Comparison of ENCODE assay signal across 14 mouse cellular contexts in genomic region chr13:45583061-45583460, GRCm38 (mm10).
DNase-seq lines count a peak whose midpoint lies in the region; ATAC-seq and TF ChIP-seq lines count a peak whose summit lies in the region.
"Had no signal": no experiment of that assay in that cellular context is flagged by ENCODE, and none has a peak within 500 bp of the region (broad histone marks: within the 10 kb centered on the region; RNA-seq: fewer than 3 reads in every experiment).

No protein-coding gene starts in this region.

- no peak for DNase-seq in heart, adult 2 months
- DNase-seq in lung, postnatal 0 days (ENCODE audit: low spot score) = no peak
- no peak for DNase-seq in lung, postnatal 14 days
- DNase-seq in WW6 (ENCODE audit: low read depth, low spot score) = peak; percentile 13
- DNase-seq in right cerebral cortex, postnatal 14 days = no peak
- no peak for DNase-seq in retina, postnatal 1 day
- DNase-seq: adrenal gland, postnatal 14 days; cerebellum, postnatal 25 days; gastrocnemius, postnatal 25 days; heart, postnatal 36 days; liver, embryonic 13.5 days had no signal

- WGBS in heart, adult 2 months = 90% methylated on average over 5 of the region's 5 CpGs
- 86% methylated on average over 5 of the region's 5 CpGs for WGBS in heart, embryonic 11.5 days (ENCODE audit: insufficient replicate concordance)
- 77% methylated on average over 5 of the region's 5 CpGs for WGBS in lung, postnatal 0 days
- WGBS in neural tube, embryonic 14.5 days = 89% methylated on average over 5 of the region's 5 CpGs

- no peaks in the 10 kb centered on the region for H3K36me3 ChIP-seq in heart, adult 2 months (ENCODE audit: control insufficient read depth, insufficient read depth, low read length)
- H3K36me3 ChIP-seq in heart, embryonic 11.5 days (ENCODE audit: control insufficient read depth, insufficient read depth, low read length) = no peaks in the 10 kb centered on the region
- no peaks in the 10 kb centered on the region for H3K36me3 ChIP-seq in lung, postnatal 0 days (ENCODE audit: insufficient read depth, low read length)
- no peaks in the 10 kb centered on the region for H3K36me3 ChIP-seq in neural tube, embryonic 14.5 days (ENCODE audit: control insufficient read depth, insufficient read depth, low read length)
- H3K36me3 ChIP-seq: liver, embryonic 13.5 days; midbrain, embryonic 10.5 days had no signal

- TF ChIP-seq CTCF in heart, adult 2 months (IDR thresholded peaks at IDR 0.05) = peak; percentile 44
- peak; percentile 24 for TF ChIP-seq CTCF in lung, postnatal 0 days (IDR thresholded peaks at IDR 0.05)

- no peak for TF ChIP-seq POLR2A in heart, adult 2 months (IDR thresholded peaks at IDR 0.05; ENCODE audit: insufficient read depth, low read depth, low read length)

- TF ChIP-seq EP300 in heart, adult 2 months (IDR thresholded peaks at IDR 0.05; ENCODE audit: insufficient read depth, low read depth, low read length) = no peak
- no peak for TF ChIP-seq EP300 in lung, postnatal 0 days (IDR thresholded peaks at IDR 0.05)

- no peak overlapping the region for H3K4me3 ChIP-seq in heart, adult 2 months
- no peak overlapping the region for H3K4me3 ChIP-seq in heart, embryonic 11.5 days (ENCODE audit: low read depth, low read length)
- H3K4me3 ChIP-seq in lung, postnatal 0 days (ENCODE audit: low read depth, low read length) = no peak overlapping the region
- no peak overlapping the region for H3K4me3 ChIP-seq in neural tube, embryonic 14.5 days (ENCODE audit: low read depth, low read length)
- H3K4me3 ChIP-seq: liver, embryonic 13.5 days; midbrain, embryonic 10.5 days had no signal

- H3K27me3 ChIP-seq in heart, adult 2 months (ENCODE audit: control insufficient read depth, insufficient read depth, low read length) = no peaks in the 10 kb centered on the region
- no peaks in the 10 kb centered on the region for H3K27me3 ChIP-seq in heart, embryonic 11.5 days (ENCODE audit: control insufficient read depth, insufficient read depth, low read length)
- no peaks in the 10 kb centered on the region for H3K27me3 ChIP-seq in lung, postnatal 0 days (replicated peaks; ENCODE audit: insufficient read depth, low read length)
- H3K27me3 ChIP-seq in neural tube, embryonic 14.5 days (ENCODE audit: control insufficient read depth, insufficient read depth, low read length) = no peaks in the 10 kb centered on the region
- H3K27me3 ChIP-seq: liver, embryonic 13.5 days had no signal

- no peak for ATAC-seq in heart, embryonic 11.5 days (replicated peaks; ENCODE audit: insufficient number of reproducible peaks, low FRiP score, low TSS enrichment)
- no peak for ATAC-seq in lung, postnatal 0 days
- no peak for ATAC-seq in neural tube, embryonic 14.5 days (ENCODE audit: low read depth)

- H3K79me2 ChIP-seq in heart, adult 2 months (replicated peaks; ENCODE audit: control insufficient read depth, insufficient read depth, low read length) = no peaks in the 10 kb centered on the region

- H3K4me2 ChIP-seq in heart, embryonic 11.5 days = no peak overlapping the region
- no peak overlapping the region for H3K4me2 ChIP-seq in lung, postnatal 0 days (replicated peaks; ENCODE audit: low read depth, low read length)
- no peak overlapping the region for H3K4me2 ChIP-seq in neural tube, embryonic 14.5 days (ENCODE audit: low read depth, low read length)
- H3K4me2 ChIP-seq: liver, embryonic 13.5 days had no signal

- intact Hi-C loops in heart, adult 2 months (cut with DNase I) = no loop called here

- H3K4me1 ChIP-seq in heart, adult 2 months (ENCODE audit: control insufficient read depth, insufficient read depth, low read length) = peaks cover 2% of the 10 kb centered on the region
- 0 out of 2 replicates have a peak, but pooled peaks cover under 1% of the 10 kb centered on the region for H3K4me1 ChIP-seq in heart, embryonic 11.5 days (ENCODE audit: control insufficient read depth, insufficient read depth, low read length)
- no peaks in the 10 kb centered on the region for H3K4me1 ChIP-seq in lung, postnatal 0 days (ENCODE audit: insufficient read depth, low read depth, low read length)
- no peaks in the 10 kb centered on the region; the same call in 1 of the 2 replicates for H3K4me1 ChIP-seq in neural tube, embryonic 14.5 days (ENCODE audit: control insufficient read depth, insufficient read depth, low read length)
- H3K4me1 ChIP-seq: liver, embryonic 13.5 days; midbrain, embryonic 10.5 days had no signal

- no peak overlapping the region for H3K9ac ChIP-seq in heart, adult 2 months (ENCODE audit: low read depth, low read length)
- no peak overlapping the region for H3K9ac ChIP-seq in heart, embryonic 11.5 days (ENCODE audit: low read depth, low read length)
- no peak overlapping the region for H3K9ac ChIP-seq in lung, postnatal 0 days (replicated peaks; ENCODE audit: low read depth)
- H3K9ac ChIP-seq in neural tube, embryonic 14.5 days (replicated peaks; ENCODE audit: low read depth, low read length) = no peak overlapping the region
- H3K9ac ChIP-seq: liver, embryonic 13.5 days had no signal

- H3K9me3 ChIP-seq in heart, embryonic 11.5 days (replicated peaks; ENCODE audit: control insufficient read depth, low read length) = no peaks in the 10 kb centered on the region
- H3K9me3 ChIP-seq in lung, postnatal 0 days (ENCODE audit: low read length) = no peaks in the 10 kb centered on the region
- H3K9me3 ChIP-seq in neural tube, embryonic 14.5 days (ENCODE audit: control insufficient read depth, low read length) = no peaks in the 10 kb centered on the region

- H3K27ac ChIP-seq in heart, adult 2 months = no peak overlapping the region
- no peak overlapping the region for H3K27ac ChIP-seq in heart, embryonic 11.5 days (ENCODE audit: low read depth, low read length)
- H3K27ac ChIP-seq in lung, postnatal 0 days (ENCODE audit: low read length) = no peak overlapping the region
- H3K27ac ChIP-seq in neural tube, embryonic 14.5 days (ENCODE audit: low read depth, low read length) = 0 out of 2 replicates have a peak overlapping the region, but pooled peaks have one; percentile 46
- H3K27ac ChIP-seq: liver, embryonic 13.5 days; midbrain, embryonic 10.5 days had no signal
